Mouse (Mus musculus): ENCODE results near the gene Rnf182.

GRCm38 (mm10) chr13:43709529-43709928 is 94.0 kb downstream of the Rnf182 start:
- TF ChIP-seq CTCF (IDR thresholded peaks at IDR 0.05; ENCODE audit: low read depth) (no peak), EP300 (IDR thresholded peaks at IDR 0.05; ENCODE audit: low read depth) (no peak)
